Mouse (Mus musculus) stomach, embryonic 16.5 days (tissue): ENCODE measurements around the gene Tmigd1. TPM values are rescaled to one million over a fixed set of nuclear protein-coding genes. Genes with fewer than 3 reads are reported as not detected.
"Not testable (repeated sequence)": the region's sequence is repeated elsewhere in the genome, so short reads cannot be mapped to it uniquely, and the experiment has no call there.

Experiments
- ATAC-seq: fragments of 200-750 bp; cut with Nextera tagmentation; 2 replicates; pipeline ENCODE4 v1.8.0; 2017; ENCODE audit warnings: moderate number of reproducible peaks, moderate TSS enrichment; ENCODE audit not compliant: insufficient read depth, low FRiP score
- H3K27ac ChIP-seq: fragments of 300-500 bp; sonication (generic); 2 replicates; pipeline ENCODE4 v1.5.1; 2014; ENCODE audit warnings: low read length
- H3K27me3 ChIP-seq: fragments of 300-500 bp; sonication (generic); 2 replicates; pipeline ENCODE4 v1.6.1; 2014; ENCODE audit warnings: low read length, control low read depth, mixed read lengths; ENCODE audit not compliant: control insufficient read depth, insufficient read depth
- H3K36me3 ChIP-seq: fragments of 300-500 bp; sonication (generic); 2 replicates; pipeline ENCODE4 v1.6.1; 2014; ENCODE audit warnings: low read length; ENCODE audit not compliant: control insufficient read depth, insufficient read depth
- H3K4me1 ChIP-seq: fragments of 300-500 bp; sonication (generic); 2 replicates; pipeline ENCODE4 v1.6.1; 2014; ENCODE audit warnings: low read length, control low read depth, mixed read lengths; ENCODE audit not compliant: control insufficient read depth, insufficient read depth
- H3K4me2 ChIP-seq: fragments of 300-500 bp; sonication (generic); 2 replicates; pipeline ENCODE4 v1.6.1; 2014; ENCODE audit warnings: low read depth, low read length, mixed read lengths
- H3K4me3 ChIP-seq: fragments of 300-500 bp; sonication (generic); replicated peaks from 2 replicates; pipeline ENCODE4 v1.5.1; 2014; ENCODE audit warnings: mild to moderate bottlenecking, low read length
- H3K9ac ChIP-seq: fragments of 300-500 bp; sonication (generic); 2 replicates; pipeline ENCODE4 v1.6.1; 2014; ENCODE audit warnings: low read length
- H3K9me3 ChIP-seq: fragments of 300-500 bp; sonication (generic); replicated peaks from 2 replicates; pipeline ENCODE4 v1.6.1; 2016; ENCODE audit warnings: low read length, control low read depth; ENCODE audit not compliant: control insufficient read depth
- WGBS: fragments of 180-500 bp; shearing (Covaris S2); extraction: QIAGEN DNeasy Blood & Tissue Kit; methylation state at CpG from one replicate; pipeline ENCODE4 v1.1.7; 2014; 5-methylcytosine and 5-hydroxymethylcytosine counted together
- polyA plus RNA-seq: library from polyadenylated mRNA; unstranded; fragments of >200 nt; fragmentation: Nextera tagmentation; extraction: Ambion mirVana; gene quantifications from 2 replicates; pipeline ENCODE4 v1.2.1, GENCODE M21; 2015

Tmigd1 gene
- polyA plus RNA-seq, 1 experiment from 2014 or later: 0.37 TPM

DNA sequence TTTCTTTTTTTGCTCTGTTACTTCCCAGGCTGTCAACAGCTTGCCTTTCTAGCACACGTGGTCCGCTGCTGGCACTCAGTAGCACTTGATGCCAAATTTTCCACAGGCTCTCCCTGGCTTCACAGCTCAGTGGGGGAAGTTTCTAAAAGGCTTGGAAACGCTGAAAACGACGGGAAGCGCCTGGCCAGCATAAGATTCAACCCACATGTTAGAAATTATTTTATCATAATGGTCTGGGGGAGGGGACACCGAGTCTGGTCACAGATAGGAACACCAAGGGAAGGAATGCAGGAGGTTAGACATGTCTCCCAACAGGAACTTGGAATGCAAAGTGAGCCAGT is 10.1 kb downstream of the Tmigd1 start:
- no peak for ATAC-seq
- Histone ChIP-seq H3K27ac (no peak overlapping the region), H3K4me1 (peaks cover 17% of the 10 kb centered on the region)

DNA sequence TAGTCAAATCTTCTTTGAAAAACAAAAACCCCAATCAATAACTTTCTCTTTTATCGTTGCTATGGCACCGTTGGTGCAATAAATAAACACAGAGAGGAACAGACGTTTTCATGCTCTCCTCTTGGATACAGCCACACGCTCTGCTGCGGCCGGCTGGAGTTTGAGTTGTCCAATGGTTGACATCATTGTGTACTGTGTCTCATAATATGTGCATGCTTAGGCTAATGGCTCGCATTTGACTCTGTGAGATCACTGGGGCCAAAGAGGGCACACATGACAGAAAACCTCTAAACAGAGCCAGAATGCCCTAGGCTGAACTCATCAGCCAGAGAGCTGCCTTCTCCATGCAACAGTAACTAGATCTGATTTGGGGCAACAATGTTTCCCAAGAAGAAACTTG is 12.4 kb downstream of the Tmigd1 start:
- no peak for ATAC-seq
- Histone ChIP-seq H3K27me3 (no peaks in the 10 kb centered on the region), H3K9me3 (no peaks in the 10 kb centered on the region), H3K9ac (no peak overlapping the region), H3K4me2 (no peak overlapping the region), H3K4me1 (peaks cover 18% of the 10 kb centered on the region), H3K36me3 (no peaks in the 10 kb centered on the region), H3K27ac (no peak overlapping the region), H3K4me3 (no peak overlapping the region)
- WGBS: 35% methylated on average over 7 of the region's 7 CpGs

More for the DNA sequence above, 10.1 kb downstream of the Tmigd1 start:
- Histone ChIP-seq H3K27me3 (no peaks in the 10 kb centered on the region), H3K9me3 (no peaks in the 10 kb centered on the region), H3K36me3 (no peaks in the 10 kb centered on the region), H3K4me2 (no peak overlapping the region), H3K9ac (no peak overlapping the region), H3K4me3 (no peak overlapping the region)
- WGBS: 41% methylated on average over 7 of the region's 7 CpGs

DNA sequence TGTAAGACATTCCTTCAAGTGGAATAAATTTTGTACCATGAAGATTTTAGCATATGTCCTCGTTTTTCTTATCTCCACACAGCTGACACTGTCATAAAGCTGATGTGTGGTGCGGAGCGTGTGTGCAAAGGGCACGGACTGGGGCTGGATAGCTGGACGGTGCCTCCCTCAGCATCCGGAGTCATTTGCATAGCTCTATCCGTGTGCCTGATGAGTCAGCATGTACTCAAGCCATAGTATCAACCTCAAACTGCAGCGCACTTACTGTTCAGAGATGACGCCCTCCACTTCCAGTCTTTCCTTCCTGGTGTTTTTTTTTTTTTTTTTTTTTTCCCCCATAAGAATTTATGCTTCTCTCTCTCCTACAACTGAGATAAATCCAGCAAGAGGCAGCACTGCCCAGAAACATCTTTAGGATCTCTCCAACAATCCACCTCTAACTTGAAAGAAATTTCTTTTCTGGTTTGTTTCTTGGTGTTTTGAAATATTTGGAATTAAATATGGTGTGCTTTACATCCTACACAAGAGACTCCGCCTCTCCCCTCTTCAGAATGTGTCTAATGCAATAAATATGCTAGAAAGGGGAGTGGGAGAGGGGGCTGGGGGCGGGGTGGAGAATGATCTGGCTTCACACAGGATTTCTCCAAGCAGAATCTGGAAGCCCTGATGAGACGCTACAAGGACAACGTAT is 14.7 kb downstream of the Tmigd1 start:
- Histone ChIP-seq H3K9me3 (no peaks in the 10 kb centered on the region), H3K4me3 (no peak overlapping the region), H3K4me1 (peaks cover 18% of the 10 kb centered on the region), H3K27ac (0 out of 2 replicates have a peak overlapping the region, but pooled peaks have one; percentile 31), H3K4me2 (peak overlapping the region; percentile 30), H3K9ac (no peak overlapping the region), H3K27me3 (no peaks in the 10 kb centered on the region), H3K36me3 (no peaks in the 10 kb centered on the region)
- 29% methylated on average over 13 of the region's 13 CpGs for WGBS
- peak; percentile 72 for ATAC-seq

DNA sequence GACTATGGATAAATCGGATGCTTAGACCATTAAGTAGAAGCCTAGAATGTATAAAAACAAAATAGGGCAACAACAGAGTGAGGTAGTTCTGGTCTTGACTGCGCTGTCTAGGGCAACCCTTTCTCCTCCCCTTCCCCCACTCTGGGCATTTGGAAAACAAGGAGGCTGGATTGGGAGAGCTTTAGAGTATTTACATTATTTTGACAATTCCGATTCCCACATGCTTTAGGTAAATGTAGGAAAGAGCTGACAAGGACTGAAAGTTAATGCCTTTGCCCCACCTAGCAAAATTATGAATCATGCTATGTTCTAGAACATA is 15.2 kb downstream of the Tmigd1 start:
- Histone ChIP-seq H3K9ac (no peak overlapping the region), H3K4me1 (peaks cover 16% of the 10 kb centered on the region), H3K4me2 (peak overlapping the region; percentile 30), H3K9me3 (no peaks in the 10 kb centered on the region), H3K4me3 (no peak overlapping the region), H3K27me3 (no peaks in the 10 kb centered on the region), H3K36me3 (no peaks in the 10 kb centered on the region), H3K27ac (0 out of 2 replicates have a peak overlapping the region, but pooled peaks have one; percentile 31)
- no peak for ATAC-seq
- WGBS: 40% methylated on average over 3 of the region's 3 CpGs

DNA sequence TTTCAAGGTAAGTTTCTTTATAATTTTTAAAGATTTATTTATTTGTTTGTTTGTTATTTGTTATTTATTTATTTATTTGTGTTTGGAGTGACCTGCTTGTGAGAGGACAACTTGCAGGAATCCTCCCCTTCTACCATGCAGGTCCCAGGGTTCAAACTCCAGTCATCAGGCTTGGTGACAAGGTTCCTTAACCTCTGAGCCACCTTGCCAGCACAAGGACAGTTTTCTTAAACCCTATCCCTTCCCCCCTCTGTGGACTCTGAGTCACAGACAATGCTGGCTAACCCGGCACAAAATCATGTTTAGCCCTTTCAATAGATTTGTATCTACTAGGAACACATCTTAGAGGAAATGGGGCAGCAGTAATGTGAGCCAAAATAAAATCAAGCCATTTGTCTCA is 18.6 kb downstream of the Tmigd1 start:
- 43% methylated on average over 1 of the region's 1 CpGs for WGBS
- Histone ChIP-seq H3K9ac (no peak overlapping the region), H3K36me3 (no peaks in the 10 kb centered on the region), H3K27ac (no peak overlapping the region), H3K4me2 (no peak overlapping the region), H3K4me3 (no peak overlapping the region), H3K27me3 (no peaks in the 10 kb centered on the region), H3K4me1 (peaks cover 8% of the 10 kb centered on the region), H3K9me3 (no peaks in the 10 kb centered on the region)
- no peak for ATAC-seq

DNA sequence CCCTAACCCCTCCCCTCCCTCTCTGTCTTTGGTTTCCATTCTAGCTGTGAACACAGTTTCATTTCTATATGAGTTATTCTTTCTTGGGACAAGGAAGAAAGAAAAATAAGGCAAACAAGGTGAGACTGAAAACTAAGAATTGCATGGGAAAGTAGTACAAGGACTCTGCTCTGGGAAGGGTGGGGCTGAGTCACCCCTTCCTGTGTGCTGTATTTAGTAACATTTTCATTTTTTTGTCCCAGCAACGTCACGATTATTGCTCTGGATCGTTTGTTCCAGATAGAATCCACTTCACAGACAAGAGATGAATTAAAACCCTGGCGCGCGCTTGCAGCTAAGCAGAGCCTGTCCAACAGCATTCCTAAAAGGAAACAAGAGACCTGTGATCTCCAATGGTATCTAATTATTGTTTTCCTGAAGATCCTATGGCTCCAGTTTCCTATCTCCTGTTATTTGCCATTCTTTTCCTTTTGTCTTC is 22.8 kb downstream of the Tmigd1 start, which contains the start of gene Blmh:
Blmh (plus strand) TSS at position 51 of the 478 bp plus-strand sequence.
- peak within 1 kb of the TSS; percentile 28 for H3K4me2 ChIP-seq
- H3K4me3 ChIP-seq: no peak within 1 kb of the TSS
- H3K4me1 ChIP-seq: no peaks in the 10 kb centered on the region
- no peak within 1 kb of the TSS for H3K9ac ChIP-seq
- WGBS: 44% methylated on average over 6 of the region's 6 CpGs
- no peaks in the 10 kb centered on the region for H3K36me3 ChIP-seq
- no peak for ATAC-seq
- H3K27me3 ChIP-seq: no peaks in the 10 kb centered on the region
- H3K9me3 ChIP-seq: no peaks in the 10 kb centered on the region
- H3K27ac ChIP-seq: peak within 1 kb of the TSS; percentile 36; the same call in 1 of the 2 replicates

DNA sequence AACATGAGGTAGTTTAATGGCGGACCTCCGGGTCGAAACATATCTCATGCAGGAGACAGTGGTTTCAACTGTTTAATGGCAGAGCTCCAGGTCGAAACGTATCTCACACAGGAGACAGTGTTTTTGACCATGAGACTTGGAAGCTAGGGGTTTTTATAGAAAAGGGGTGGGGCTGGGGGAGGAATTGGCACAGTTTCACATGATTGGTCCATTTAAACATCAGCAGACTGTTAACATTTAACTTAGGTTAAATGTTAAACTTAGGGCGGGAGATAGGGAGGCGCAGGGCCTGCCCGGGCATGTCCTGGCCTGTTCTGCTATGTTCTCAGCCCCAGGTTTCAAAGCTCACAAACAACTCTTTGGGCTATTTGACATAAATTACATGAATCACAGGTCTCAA is 26.6 kb downstream of the Tmigd1 start:
- not testable (repeated sequence) for H3K4me3 ChIP-seq, H3K9me3 ChIP-seq, H3K27me3 ChIP-seq, H3K27ac ChIP-seq, ATAC-seq, H3K4me1 ChIP-seq, H3K36me3 ChIP-seq, H3K9ac ChIP-seq, H3K4me2 ChIP-seq
- WGBS: 70% methylated on average over 8 of the region's 8 CpGs

DNA sequence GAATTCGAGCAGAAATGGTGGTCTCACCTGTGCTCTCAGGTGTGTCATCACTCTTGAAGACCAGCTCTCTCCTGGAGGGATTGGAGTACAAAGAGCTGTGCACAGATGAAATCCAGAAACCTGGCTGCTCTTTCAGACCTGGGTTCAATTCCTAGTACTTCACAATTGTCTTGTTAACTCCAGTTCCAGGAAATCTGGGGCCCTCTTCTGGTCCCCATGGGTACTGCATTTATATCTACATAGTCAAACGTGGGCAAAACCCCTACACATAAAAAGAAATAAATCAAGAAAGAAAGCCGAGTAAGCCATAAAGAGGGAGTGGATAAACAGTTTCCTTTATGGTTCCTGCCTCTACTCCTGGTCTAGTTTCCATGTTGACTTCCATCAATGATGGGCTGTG is 31.2 kb downstream of the Tmigd1 start:
- Histone ChIP-seq H3K27me3 (no peaks in the 10 kb centered on the region), H3K9ac (no peak overlapping the region), H3K4me3 (no peak overlapping the region), H3K4me1 (no peaks in the 10 kb centered on the region), H3K36me3 (no peaks in the 10 kb centered on the region), H3K27ac (no peak overlapping the region), H3K9me3 (no peaks in the 10 kb centered on the region), H3K4me2 (no peak overlapping the region)
- 66% methylated on average over 3 of the region's 3 CpGs for WGBS
- ATAC-seq: no peak

DNA sequence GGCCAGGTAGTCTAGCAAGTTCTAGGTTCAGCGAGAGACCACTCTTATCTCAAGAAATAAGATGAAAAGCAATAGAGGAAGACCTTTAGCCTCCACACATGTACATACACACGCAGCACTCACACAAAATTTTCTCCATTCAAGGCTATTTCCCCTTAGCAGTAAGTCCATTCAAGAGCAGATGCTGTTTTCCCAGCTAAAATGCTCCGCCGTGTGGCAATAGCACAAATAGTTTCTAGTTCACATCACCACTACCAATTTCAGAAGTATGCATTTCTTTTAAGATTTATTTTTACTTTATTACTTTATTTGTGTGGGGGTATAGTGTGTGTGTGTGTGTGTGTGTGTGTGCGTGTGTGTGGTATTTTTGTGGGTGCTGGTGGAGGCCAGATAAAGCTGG is 34.6 kb downstream of the Tmigd1 start:
- H3K9me3 ChIP-seq: no peaks in the 10 kb centered on the region
- no peaks in the 10 kb centered on the region for H3K27me3 ChIP-seq
- H3K4me2 ChIP-seq: no peak overlapping the region
- 59% methylated on average over 5 of the region's 5 CpGs for WGBS
- no peak overlapping the region for H3K9ac ChIP-seq
- H3K36me3 ChIP-seq: no peaks in the 10 kb centered on the region
- no peak for ATAC-seq
- H3K27ac ChIP-seq: no peak overlapping the region
- no peak overlapping the region for H3K4me3 ChIP-seq
- H3K4me1 ChIP-seq: no peaks in the 10 kb centered on the region
